Mouse (Mus musculus) limb, embryonic 14.5 days (tissue): ENCODE data around the gene Polr1c. TPM values are rescaled to one million over a fixed set of nuclear protein-coding genes. Genes with fewer than 3 reads are reported as not detected.

ENCODE experiments used
- ATAC-seq: fragments of 200-750 bp; cut with Nextera tagmentation; 2 replicates; pipeline ENCODE4 v1.8.0; 2017; ENCODE audit warnings: low read depth, moderate number of reproducible peaks, moderate TSS enrichment; ENCODE audit not compliant: low FRiP score
- DNase-seq: peaks from one replicate; pipeline ENCODE4 v3.0.0-alpha.2; 2015; ENCODE audit warnings: low spot score
- H3K27ac ChIP-seq: fragments of 300-500 bp; sonication (generic); replicated peaks from 2 replicates; pipeline ENCODE4 v1.5.1; 2014; ENCODE audit warnings: low read depth, mild to moderate bottlenecking, low read length, moderate library complexity, mixed read lengths
- H3K27me3 ChIP-seq: fragments of 300-500 bp; sonication (generic); 2 replicates; pipeline ENCODE4 v1.6.1; 2014; ENCODE audit warnings: low read length, mixed read lengths; ENCODE audit not compliant: control insufficient read depth, insufficient read depth
- H3K36me3 ChIP-seq: fragments of 300-500 bp; sonication (generic); 2 replicates; pipeline ENCODE4 v1.6.1; 2014; ENCODE audit warnings: mild to moderate bottlenecking, low read length, moderate library complexity, mixed read lengths; ENCODE audit not compliant: control insufficient read depth, insufficient read depth
- H3K4me1 ChIP-seq: fragments of 300-500 bp; sonication (generic); 2 replicates; pipeline ENCODE4 v1.6.1; 2014; ENCODE audit warnings: antibody characterized with exemption, low read length, mixed read lengths; ENCODE audit not compliant: control insufficient read depth, insufficient read depth
- H3K4me2 ChIP-seq: fragments of 300-500 bp; sonication (generic); replicated peaks from 2 replicates; pipeline ENCODE4 v1.6.1; 2014; ENCODE audit warnings: low read depth, mild to moderate bottlenecking, low read length, moderate library complexity; ENCODE audit not compliant: severe bottlenecking
- H3K4me3 ChIP-seq: fragments of 300-500 bp; sonication (generic); replicated peaks from 2 replicates; pipeline ENCODE4 v1.5.1; 2014; ENCODE audit warnings: low read length
- H3K9ac ChIP-seq: fragments of 300-500 bp; sonication (generic); 2 replicates; pipeline ENCODE4 v1.6.1; 2014; ENCODE audit warnings: mild to moderate bottlenecking, low read depth, low read length, moderate library complexity; ENCODE audit not compliant: severe bottlenecking
- H3K9me3 ChIP-seq: fragments of 300-500 bp; sonication (generic); 2 replicates; pipeline ENCODE4 v1.6.1; 2016; ENCODE audit warnings: low read length; ENCODE audit not compliant: control insufficient read depth
- POLR2A ChIP-seq: fragments of 200-500 bp; IDR thresholded peaks from 2 replicates; pipeline ENCODE4 v1.8.0; 2012; ENCODE audit warnings: inconsistent platforms, mild to moderate bottlenecking, moderate library complexity, borderline replicate concordance; ENCODE audit not compliant: insufficient read depth, insufficient read length; ENCODE audit errors: extremely low read depth
- whole genome bisulfite sequencing: fragments of 180-500 bp; shearing (Covaris S2); extraction: QIAGEN DNeasy Blood & Tissue Kit; methylation state at CpG from one replicate; pipeline ENCODE4 v1.1.7; 2014; 5-methylcytosine and 5-hydroxymethylcytosine counted together
- polyA plus RNA-seq, 2 experiments: library from polyadenylated mRNA; depleted of rRNA in 1 of 2; stranded (reverse) in 1 of 2; unstranded in 1 of 2; fragments of >200 nt; fragmentation: Nextera tagmentation in 1 of 2; extraction: Ambion mirVana in 1 of 2; gene quantifications; 2 replicates each; pipeline versions ENCODE4 v1.2.1 to v1.2.3; 2012 to 2014

Polr1c gene
- polyA plus RNA-seq, 2 experiments, result 87.5 to 120 TPM

DNA sequence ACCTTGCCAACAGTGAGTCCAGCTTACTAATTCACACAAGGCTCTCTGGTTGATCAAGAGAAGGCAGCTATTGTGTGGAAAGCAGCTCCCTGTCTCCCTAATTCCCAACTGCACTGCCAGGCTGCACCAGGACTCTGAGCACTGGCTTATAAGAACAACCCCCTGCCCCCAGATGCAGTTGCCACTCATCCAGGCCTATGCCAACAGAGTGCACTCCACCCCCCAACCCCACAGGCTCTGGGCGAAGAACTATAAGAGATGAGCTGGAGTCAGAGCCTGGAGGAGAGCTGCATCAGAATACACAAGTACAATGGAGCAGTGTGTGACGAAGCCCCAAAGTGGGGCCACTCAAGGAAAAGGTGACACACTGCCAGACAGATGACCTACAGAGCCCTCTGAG is 24.2 kb upstream of the Polr1c start:
- ATAC-seq, result no peak

DNA sequence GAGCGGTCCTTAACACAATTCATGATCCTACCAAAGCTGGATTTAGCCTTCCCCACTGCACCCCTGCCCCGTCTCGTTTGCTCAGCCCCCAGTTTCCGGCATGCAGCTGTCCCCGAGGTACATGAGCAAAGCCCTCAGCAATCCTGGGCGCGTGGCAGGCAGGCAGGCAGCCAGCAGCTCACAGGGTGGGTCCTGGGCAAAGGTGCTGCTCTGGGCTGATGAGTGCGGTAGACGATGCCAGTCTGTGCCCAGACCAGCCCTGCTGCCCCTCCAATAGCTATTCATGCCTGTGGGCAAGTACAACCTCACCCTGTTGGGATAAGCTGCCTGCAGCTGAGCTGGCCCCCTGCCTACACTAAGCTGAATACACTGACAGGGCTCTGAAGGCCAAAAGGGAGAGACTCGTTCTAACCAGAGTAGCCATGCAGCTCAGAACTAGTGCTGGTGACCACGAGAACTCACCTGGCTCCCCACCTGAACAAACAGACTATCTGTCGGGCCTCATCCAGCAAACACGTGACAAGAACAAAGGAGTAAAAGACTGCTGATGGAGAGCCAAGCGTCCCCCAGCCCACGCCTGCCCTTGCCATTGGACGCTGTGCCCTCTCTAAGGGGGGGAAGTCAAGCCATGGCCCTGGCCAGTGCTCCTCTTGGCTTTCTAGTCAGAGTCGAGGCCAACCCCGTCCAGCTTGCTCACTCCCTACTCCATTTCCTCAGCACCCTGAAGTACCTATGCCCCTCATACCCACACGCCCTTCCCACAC is 22.1 kb upstream of the Polr1c start:
- H3K36me3 ChIP-seq, result peaks cover 69% of the 10 kb centered on the region
- H3K9me3 ChIP-seq, result no peaks in the 10 kb centered on the region
- peaks cover 7% of the 10 kb centered on the region; the same call in 1 of the 2 replicates for H3K4me1 ChIP-seq
- H3K4me3 ChIP-seq, result no peak overlapping the region
- no peak for ATAC-seq
- no peak overlapping the region for H3K27ac ChIP-seq
- TF ChIP-seq POLR2A, result no peak
- no peak overlapping the region for H3K4me2 ChIP-seq
- no peaks in the 10 kb centered on the region for H3K27me3 ChIP-seq
- DNase-seq, result no peak
- WGBS, result 86% methylated on average over 19 of the region's 19 CpGs
- no peak overlapping the region for H3K9ac ChIP-seq

More for the DNA sequence above, 24.2 kb upstream of the Polr1c start:
- 92% methylated on average over 2 of the region's 2 CpGs for WGBS
- TF ChIP-seq POLR2A, result no peak
- Histone ChIP-seq H3K9ac (no peak overlapping the region), H3K36me3 (peaks cover 65% of the 10 kb centered on the region), H3K9me3 (no peaks in the 10 kb centered on the region), H3K27ac (no peak overlapping the region), H3K4me1 (peaks cover 8% of the 10 kb centered on the region; the same call in 1 of the 2 replicates), H3K4me3 (no peak overlapping the region), H3K27me3 (no peaks in the 10 kb centered on the region), H3K4me2 (no peak overlapping the region)
- no peak for DNase-seq

DNA sequence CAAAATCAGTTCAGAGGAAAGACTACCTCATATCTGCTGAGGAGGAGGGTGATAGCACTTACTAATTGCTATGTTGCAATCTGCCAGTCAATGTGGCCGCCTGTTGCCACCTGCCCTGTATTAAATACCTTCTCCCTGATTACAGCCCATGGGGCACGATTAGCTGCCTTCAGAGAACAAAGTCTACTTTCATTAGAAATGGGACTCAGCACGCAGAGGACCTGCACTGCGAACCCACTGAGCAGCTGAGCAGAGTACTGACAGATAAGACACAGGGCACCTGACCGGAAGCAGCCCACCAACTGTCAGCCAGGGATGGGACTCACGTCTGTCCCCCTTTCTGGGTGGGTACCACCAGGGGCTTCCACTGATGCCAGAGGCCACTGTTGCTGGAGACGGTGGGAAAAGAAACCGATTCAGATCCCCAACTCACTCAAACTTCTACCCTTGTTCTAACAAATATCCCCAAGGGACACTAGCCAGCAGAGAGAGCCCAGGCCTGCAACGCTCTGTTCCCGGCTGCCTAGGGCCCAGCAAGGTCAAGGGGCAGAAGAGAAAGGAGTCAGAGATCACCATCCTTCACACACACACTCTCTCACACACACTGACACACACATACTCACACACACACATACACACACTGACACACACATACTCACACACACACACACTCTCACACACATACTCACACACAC is 20.3 kb upstream of the Polr1c start:
- WGBS, result 66% methylated on average over 10 of the region's 10 CpGs

DNA sequence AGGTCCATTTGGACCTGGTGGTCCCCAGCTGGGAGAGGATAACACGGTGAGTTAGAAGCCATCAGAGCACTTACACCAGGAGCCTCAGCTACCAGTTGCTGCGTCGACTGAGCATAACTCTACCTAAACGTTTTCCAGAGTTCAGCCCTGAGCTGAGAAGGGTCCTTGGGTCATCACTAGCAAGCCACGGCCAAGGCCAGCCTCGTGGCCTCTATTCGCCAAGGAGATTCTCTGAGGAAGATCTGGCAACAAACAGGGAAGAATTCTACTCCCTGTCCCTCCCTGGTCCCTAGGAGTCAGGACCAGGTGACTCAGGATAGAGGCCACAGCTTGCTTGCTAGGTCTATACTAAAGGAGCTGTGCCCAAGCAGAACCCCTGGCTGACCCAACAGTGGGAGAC is 19.7 kb upstream of the Polr1c start:
- Histone ChIP-seq H3K36me3 (peaks cover 85% of the 10 kb centered on the region), H3K27ac (no peak overlapping the region)

More for the DNA sequence above, 20.3 kb upstream of the Polr1c start:
- Histone ChIP-seq H3K36me3 (peaks cover 80% of the 10 kb centered on the region), H3K4me1 (no peaks in the 10 kb centered on the region), H3K9me3 (no peaks in the 10 kb centered on the region), H3K9ac (no peak overlapping the region), H3K27me3 (no peaks in the 10 kb centered on the region), H3K4me3 (no peak overlapping the region), H3K4me2 (no peak overlapping the region), H3K27ac (no peak overlapping the region)
- no peak for ATAC-seq
- no peak for TF ChIP-seq POLR2A
- DNase-seq, result no peak

DNA sequence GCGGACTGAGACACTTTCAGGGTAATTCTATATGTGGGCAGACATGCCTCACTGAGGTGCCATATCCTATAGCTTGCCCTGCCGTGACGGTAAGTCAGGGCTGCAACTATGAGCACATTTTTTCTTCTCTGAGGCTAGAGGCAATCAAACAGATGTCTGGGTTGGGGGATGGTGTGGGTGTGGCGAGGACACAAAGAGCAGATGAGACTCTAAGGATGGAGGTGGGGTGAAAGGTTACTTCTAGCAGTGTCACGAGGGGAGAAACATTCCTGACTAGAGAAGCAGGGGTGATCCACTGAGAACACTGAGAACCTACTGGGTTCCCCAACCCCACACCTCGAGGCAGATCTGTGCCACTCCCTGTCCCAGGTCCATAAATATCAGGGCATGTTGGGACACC is 19.1 kb upstream of the Polr1c start:
- no peak for TF ChIP-seq POLR2A
- no peak for ATAC-seq
- Histone ChIP-seq H3K36me3 (peaks cover 88% of the 10 kb centered on the region), H3K4me3 (no peak overlapping the region), H3K27ac (no peak overlapping the region), H3K9me3 (no peaks in the 10 kb centered on the region), H3K4me2 (no peak overlapping the region), H3K27me3 (no peaks in the 10 kb centered on the region), H3K4me1 (no peaks in the 10 kb centered on the region), H3K9ac (no peak overlapping the region)
- WGBS, result 57% methylated on average over 6 of the region's 6 CpGs
- no peak for DNase-seq

More for the DNA sequence above, 19.7 kb upstream of the Polr1c start:
- H3K27me3 ChIP-seq, result no peaks in the 10 kb centered on the region
- TF ChIP-seq POLR2A, result no peak
- no peak overlapping the region for H3K9ac ChIP-seq
- DNase-seq (no peak), ATAC-seq (no peak)
- 80% methylated on average over 7 of the region's 7 CpGs for whole genome bisulfite sequencing
- no peak overlapping the region for H3K4me3 ChIP-seq
- no peaks in the 10 kb centered on the region for H3K4me1 ChIP-seq
- H3K4me2 ChIP-seq, result no peak overlapping the region
- H3K9me3 ChIP-seq, result no peaks in the 10 kb centered on the region
